ENCODE assay signal across 7 mouse cellular contexts in the genomic region with DNA sequence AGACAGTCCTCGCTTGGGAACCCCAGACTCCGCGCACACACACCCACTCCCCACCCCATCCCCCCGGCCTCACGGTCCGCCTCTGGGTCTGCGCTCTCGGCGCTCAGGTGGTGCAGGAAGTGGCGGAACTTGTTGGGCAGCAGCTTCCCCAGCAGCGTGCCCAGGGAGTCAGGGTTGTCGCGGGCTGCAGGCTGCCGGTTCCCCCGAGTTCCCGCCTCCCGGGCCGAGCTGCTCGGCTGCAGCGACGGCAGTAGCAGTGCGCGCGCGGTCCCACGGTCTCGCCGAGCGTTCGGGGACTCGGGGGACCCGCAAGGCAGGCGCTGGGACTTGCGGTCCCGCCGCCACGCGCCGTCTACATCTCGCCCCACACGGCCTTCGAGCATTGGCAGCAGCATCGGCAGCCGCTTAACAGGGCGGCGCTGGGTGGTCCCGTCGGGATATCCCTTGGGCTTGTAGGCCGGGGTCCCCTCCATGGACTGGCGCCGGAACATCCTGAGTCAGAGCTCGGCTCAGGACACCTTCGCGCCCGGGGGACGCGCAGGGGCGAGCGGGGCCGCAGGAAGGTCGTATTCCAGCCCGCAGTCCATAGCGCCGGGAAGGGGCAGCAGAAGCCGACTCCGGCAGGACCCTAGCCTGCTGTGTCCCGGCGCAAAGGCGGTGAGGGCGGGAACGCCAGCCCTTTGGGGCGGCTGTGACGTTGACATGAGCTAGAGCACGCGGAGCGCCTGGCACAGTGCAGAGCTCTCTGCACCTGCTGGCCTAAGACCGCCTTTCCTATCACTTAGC. TPM values are rescaled to one million over a fixed set of nuclear protein-coding genes. Genes with fewer than 3 reads are reported as not detected.
DNase-seq lines count a peak whose midpoint lies in the region; ATAC-seq and TF ChIP-seq lines count a peak whose summit lies in the region.

No protein-coding gene starts in this region.

- 0 out of 2 replicates have a peak overlapping the region, but pooled peaks have one; percentile 21 for H3K27ac ChIP-seq in cortical plate, adult 2 months (ENCODE audit: insufficient read depth, low read length)
- H3K27ac ChIP-seq in heart, embryonic 13.5 days (replicated peaks) = no peak overlapping the region
- no peak overlapping the region for H3K27ac ChIP-seq in midbrain, embryonic 12.5 days (replicated peaks)

- peak overlapping the region; percentile 80 for H3K9ac ChIP-seq in heart, embryonic 13.5 days
- peak overlapping the region; percentile 67 for H3K9ac ChIP-seq in midbrain, embryonic 12.5 days (replicated peaks)

- H3K27me3 ChIP-seq in heart, embryonic 13.5 days (replicated peaks) = peaks cover 63% of the 10 kb centered on the region
- H3K27me3 ChIP-seq in midbrain, embryonic 12.5 days = peaks cover 70% of the 10 kb centered on the region

- ATAC-seq in heart, embryonic 13.5 days (ENCODE audit: extremely low read depth, insufficient number of reproducible peaks, low FRiP score, low TSS enrichment) = peak; percentile 54; the same call in 1 of the 2 replicates
- ATAC-seq in midbrain, embryonic 12.5 days (ENCODE audit: low FRiP score, low read depth) = peak; percentile 39; the same call in 1 of the 2 replicates

- no peaks in the 10 kb centered on the region for H3K9me3 ChIP-seq in heart, embryonic 13.5 days
- H3K9me3 ChIP-seq in midbrain, embryonic 12.5 days = no peaks in the 10 kb centered on the region

- H3K4me2 ChIP-seq in heart, embryonic 13.5 days = peak overlapping the region; percentile 90
- peak overlapping the region; percentile 87 for H3K4me2 ChIP-seq in midbrain, embryonic 12.5 days (replicated peaks)

- no peaks in the 10 kb centered on the region for H3K36me3 ChIP-seq in heart, embryonic 13.5 days
- no peaks in the 10 kb centered on the region for H3K36me3 ChIP-seq in midbrain, embryonic 12.5 days

- TF ChIP-seq CTCF in cortical plate, adult 2 months (IDR thresholded peaks at IDR 0.05; ENCODE audit: extremely low read depth, insufficient read depth, low read length) = no peak

- H3K4me1 ChIP-seq in cortical plate, adult 2 months (ENCODE audit: control insufficient read depth, insufficient read depth, low read length) = no peaks in the 10 kb centered on the region; the same call in 1 of the 2 replicates
- H3K4me1 ChIP-seq in heart, embryonic 13.5 days = peaks cover 25% of the 10 kb centered on the region
- peaks cover 29% of the 10 kb centered on the region for H3K4me1 ChIP-seq in midbrain, embryonic 12.5 days

- under 1% methylated on average over 77 of the region's 77 CpGs for WGBS in heart, embryonic 13.5 days
- 1% methylated on average over 77 of the region's 77 CpGs for WGBS in midbrain, embryonic 12.5 days

- TF ChIP-seq POLR2A in cortical plate, adult 2 months (IDR thresholded peaks at IDR 0.05; ENCODE audit: extremely low read depth, insufficient read depth, low read length) = no peak

- H3K4me3 ChIP-seq in cortical plate, adult 2 months (ENCODE audit: insufficient read depth, low read length) = peak overlapping the region; percentile 45
- peak overlapping the region; percentile 60 for H3K4me3 ChIP-seq in heart, embryonic 13.5 days
- H3K4me3 ChIP-seq in midbrain, embryonic 12.5 days = peak overlapping the region; percentile 48

- peak; percentile 43 for DNase-seq in right cerebral cortex, postnatal 4 days
- no peak for DNase-seq in right cerebral cortex, adult 18-20 months
- peak; percentile 61 for DNase-seq in kidney, postnatal 14 days
- no peak for DNase-seq in layer of hippocampus, postnatal 25 days (ENCODE audit: extremely low spot score in 1 of 2, low spot score in 1 of 2)

RNA-seq across cellular contexts. Expression of a gene that starts 2.2 kb away (rescaled TPM):
- polyA plus RNA-seq in cortical plate, adult 2 months (2012; rRNA removed) = 13.5 and 17.5 TPM in 2 replicates
- polyA plus RNA-seq in heart, embryonic 13.5 days (2015; fragmentation: Nextera tagmentation; extraction: Ambion mirVana) = 1.7 and 2.1 TPM in 2 replicates
- polyA plus RNA-seq in midbrain, embryonic 12.5 days (2016; fragmentation: Nextera tagmentation; extraction: Ambion mirVana) = 2.4 and 2.6 TPM in 2 replicates
- total RNA-seq in layer of hippocampus, postnatal 25 days (2021) = 1 to 10 TPM; 4.0 to 5.5 TPM

RNA-seq across cellular contexts. Expression of a gene that starts 6.4 kb away (rescaled TPM):
- polyA plus RNA-seq in cortical plate, adult 2 months (2012; rRNA removed) = 47.1 TPM in 2 replicates
- polyA plus RNA-seq in heart, embryonic 13.5 days (2015; fragmentation: Nextera tagmentation; extraction: Ambion mirVana) = 72.7 and 81.4 TPM in 2 replicates
- 103 and 110 TPM in 2 replicates for polyA plus RNA-seq in midbrain, embryonic 12.5 days (2016; fragmentation: Nextera tagmentation; extraction: Ambion mirVana)
- total RNA-seq in layer of hippocampus, postnatal 25 days (2021) = 10 to 100 TPM; 34.8 to 35.2 TPM

RNA-seq across cellular contexts. Expression of a gene that starts 28.9 kb away (rescaled TPM):
- polyA plus RNA-seq in cortical plate, adult 2 months (2012; rRNA removed) = 44.1 and 45.8 TPM in 2 replicates
- polyA plus RNA-seq in heart, embryonic 13.5 days (2015; fragmentation: Nextera tagmentation; extraction: Ambion mirVana) = 20.0 and 21.8 TPM in 2 replicates
- 40.3 and 41.0 TPM in 2 replicates for polyA plus RNA-seq in midbrain, embryonic 12.5 days (2016; fragmentation: Nextera tagmentation; extraction: Ambion mirVana)
- 10 to 100 TPM; 35.1 to 40.1 TPM for total RNA-seq in layer of hippocampus, postnatal 25 days (2021)

RNA-seq across cellular contexts. Expression of a gene that starts 33.5 kb away (rescaled TPM):
- polyA plus RNA-seq in cortical plate, adult 2 months (2012; rRNA removed) = 2.3 and 2.7 TPM in 2 replicates
- polyA plus RNA-seq in heart, embryonic 13.5 days (2015; fragmentation: Nextera tagmentation; extraction: Ambion mirVana) = 30.3 and 37.0 TPM in 2 replicates
- 19.8 and 24.9 TPM in 2 replicates for polyA plus RNA-seq in midbrain, embryonic 12.5 days (2016; fragmentation: Nextera tagmentation; extraction: Ambion mirVana)
- 1 to 10 TPM; 1.7 to 3.3 TPM for total RNA-seq in layer of hippocampus, postnatal 25 days (2021)

Comparison
In these comparisons a context has a peak if more than half of its experiments do, and no peak if none do; other contexts are left out.
1. DNase-seq: peak in right cerebral cortex, postnatal 4 days (single experiment) and kidney, postnatal 14 days (single experiment); none in right cerebral cortex, adult 18-20 months (single experiment) and layer of hippocampus, postnatal 25 days (0 of 2).
2. Peak in every context shown above with its lines, with median percentiles within 50 percentile points of each other: H3K4me3 ChIP-seq.